Mouse (Mus musculus) left cerebral cortex, adult 8-10 months (tissue): ENCODE results near the gene Opn4. TPM values are rescaled to one million over a fixed set of nuclear protein-coding genes. Genes with fewer than 3 reads are reported as not detected.

Source experiments
- DNase-seq, 2 experiments: peaks; one replicate each; pipeline ENCODE4 v3.0.0; 2022; ENCODE audit warnings: low spot score in 2 of 2
- total RNA-seq, 4 experiments: library from RNA; stranded (reverse); gene quantifications; 2 replicates each; pipeline ENCODE4 v1.2.4; 2022

The Opn4 gene
- total RNA-seq, 4 experiments from 2014 or later: not detected

DNA sequence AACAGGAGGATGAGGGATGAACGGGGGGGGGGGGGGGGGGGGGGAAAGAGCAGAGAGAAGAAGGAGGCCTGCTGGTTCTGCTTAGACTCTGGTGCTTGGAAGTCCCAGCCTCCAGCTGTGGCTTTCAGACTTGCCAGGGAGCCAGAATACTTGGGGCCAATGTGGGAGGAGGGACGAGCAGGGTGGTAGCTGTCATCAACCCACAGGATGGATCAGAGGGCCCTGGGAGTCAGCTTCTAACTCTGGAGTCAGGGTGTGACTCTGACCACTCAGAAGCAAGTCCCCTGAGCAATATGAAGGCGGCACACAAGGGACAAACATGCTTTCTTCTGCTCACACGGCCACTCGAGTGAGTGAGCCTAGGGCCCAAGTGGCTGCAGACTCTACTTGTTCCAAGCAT is 35.3 kb downstream of the Opn4 start:
- DNase-seq: no peak

GRCm38 (mm10) chr14:34562393-34562792 is 37.5 kb downstream of the Opn4 start:
- no peak for DNase-seq

GRCm38 (mm10) chr14:34561647-34562046 is 38.3 kb downstream of the Opn4 start:
- DNase-seq: no peak

- no peak for DNase-seq
Observed at GRCm38 (mm10) chr14:34558947-34559346, 41.0 kb downstream of the Opn4 start.

GRCm38 (mm10) chr14:34555211-34555610 is 44.7 kb downstream of the Opn4 start:
- no peak for DNase-seq

DNA sequence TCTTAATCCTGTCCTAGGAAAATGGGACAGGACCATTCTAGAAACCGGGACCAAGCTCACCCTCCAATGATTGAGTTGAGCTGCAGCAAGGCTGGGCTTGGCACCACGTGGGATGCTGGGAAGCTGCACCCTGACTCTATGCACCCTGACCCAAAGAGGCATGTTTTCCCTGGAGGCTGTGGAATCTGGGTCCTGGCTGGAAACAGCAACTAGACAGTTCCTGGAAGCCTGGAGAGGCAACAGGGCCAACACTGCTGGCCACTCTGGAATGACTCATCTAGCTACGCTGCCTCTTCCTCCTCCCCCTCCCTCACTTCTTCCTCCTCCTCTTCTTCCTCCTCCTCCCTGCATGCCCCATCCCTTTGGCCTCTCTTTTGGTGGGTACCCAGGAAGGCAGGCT is 45.9 kb downstream of the Opn4 start:
- DNase-seq: no peak

GRCm38 (mm10) chr14:34553470-34553869 is 46.5 kb downstream of the Opn4 start:
- DNase-seq: no peak

DNA sequence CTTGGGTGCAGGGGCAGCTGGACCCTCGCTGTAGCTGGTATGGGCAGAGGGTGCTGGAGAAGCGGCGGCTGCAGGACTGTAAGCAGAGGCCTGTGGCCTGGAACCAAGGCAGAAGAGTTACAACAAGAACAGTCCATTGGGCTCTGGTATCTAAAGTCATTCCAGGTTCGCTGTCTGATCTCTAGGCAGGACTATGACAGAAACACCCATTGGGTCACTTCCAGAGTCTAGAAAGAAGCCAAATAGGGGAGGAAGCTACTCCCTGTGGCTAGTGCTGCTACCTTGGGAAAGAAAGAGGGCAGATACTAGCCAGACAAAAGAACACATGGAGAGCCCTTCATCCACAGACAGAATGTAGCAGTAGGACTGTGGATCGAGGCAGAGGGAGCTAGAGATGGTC is 47.7 kb downstream of the Opn4 start:
- no peak for DNase-seq

DNA sequence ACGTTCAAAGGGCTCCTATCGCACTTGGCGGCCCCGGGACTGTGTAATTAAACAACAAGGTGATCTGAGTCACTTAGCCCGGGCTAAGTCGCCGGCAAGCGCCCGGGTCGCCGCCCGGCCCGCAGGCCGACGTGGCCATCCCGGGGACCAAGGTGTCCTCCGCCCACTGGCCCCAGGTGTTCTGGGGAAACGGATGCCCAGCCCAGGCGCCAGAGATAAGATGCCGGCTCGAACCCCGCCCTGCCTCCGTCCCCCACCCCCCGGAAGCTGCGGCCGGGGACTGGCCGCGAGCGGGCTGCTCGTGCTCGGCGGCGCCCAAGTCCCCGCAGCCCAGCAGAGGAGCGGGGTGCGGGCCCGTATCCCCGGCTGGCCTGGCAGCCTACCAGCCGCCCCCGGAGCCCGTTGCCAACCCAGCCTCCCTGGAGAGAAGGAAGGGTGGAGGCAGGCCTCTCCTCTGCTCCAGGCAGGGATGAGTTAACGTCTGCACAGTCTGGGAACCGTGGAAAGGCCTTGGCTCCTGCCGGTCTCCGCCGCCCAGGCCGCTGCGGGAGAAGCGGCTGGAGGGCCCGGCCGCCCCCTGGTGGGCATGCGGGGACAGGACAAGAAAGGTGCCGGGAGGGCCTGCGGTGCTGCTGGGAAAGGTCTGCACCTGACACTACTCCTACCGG is 50.8 kb downstream of the Opn4 start:
- DNase-seq: peak; percentile 65 to 77

DNA sequence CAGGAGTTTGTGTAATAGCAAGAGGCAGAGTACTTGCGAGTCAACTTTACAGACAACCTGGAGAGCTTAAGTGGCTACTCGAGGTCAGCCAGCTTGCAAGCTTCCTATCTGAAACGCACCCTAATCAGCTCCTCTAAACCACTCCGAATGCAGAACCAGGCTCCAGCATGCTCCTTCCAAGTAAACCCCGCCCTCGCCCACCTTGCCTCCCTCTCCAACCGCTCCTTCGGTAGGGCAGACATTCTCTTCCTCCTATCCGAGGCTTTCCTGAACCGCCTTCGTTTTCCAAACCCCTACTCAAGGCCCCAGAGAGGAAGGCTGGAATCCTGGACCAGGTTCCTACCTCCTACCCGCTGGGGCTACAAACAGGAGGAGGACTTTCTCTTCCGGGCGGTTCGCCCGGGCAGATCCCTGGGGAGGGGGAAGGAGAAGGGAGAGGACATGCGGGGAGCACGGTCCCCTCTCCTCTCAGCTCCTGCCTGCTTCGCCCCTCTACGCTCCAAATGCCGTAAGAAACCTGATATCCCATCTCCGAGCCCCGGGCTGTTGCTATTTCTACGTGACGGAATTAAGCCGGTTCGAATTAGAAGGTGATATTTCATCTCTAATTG is 51.4 kb downstream of the Opn4 start:
- peak; percentile 57 for DNase-seq

DNA sequence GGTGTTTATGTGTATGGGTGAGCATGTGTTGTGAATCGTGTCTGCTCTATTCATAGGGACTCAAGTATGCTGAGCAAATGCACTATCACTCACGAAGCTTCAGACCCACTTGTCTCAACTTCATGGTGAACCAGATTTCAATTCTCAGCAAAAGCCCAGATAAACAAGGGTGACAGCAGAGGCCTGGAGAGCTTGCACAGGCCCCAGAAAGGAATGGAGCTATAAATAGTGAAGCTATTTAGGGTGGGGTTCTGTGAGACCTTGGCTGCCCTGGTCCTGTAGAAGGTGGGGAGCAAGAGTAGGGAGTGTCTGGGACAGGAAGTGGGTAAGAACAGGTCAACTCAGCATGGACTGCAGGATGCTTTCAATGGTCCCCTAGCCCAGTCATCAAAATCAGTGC is 55.4 kb downstream of the Opn4 start:
- no peak for DNase-seq

DNA sequence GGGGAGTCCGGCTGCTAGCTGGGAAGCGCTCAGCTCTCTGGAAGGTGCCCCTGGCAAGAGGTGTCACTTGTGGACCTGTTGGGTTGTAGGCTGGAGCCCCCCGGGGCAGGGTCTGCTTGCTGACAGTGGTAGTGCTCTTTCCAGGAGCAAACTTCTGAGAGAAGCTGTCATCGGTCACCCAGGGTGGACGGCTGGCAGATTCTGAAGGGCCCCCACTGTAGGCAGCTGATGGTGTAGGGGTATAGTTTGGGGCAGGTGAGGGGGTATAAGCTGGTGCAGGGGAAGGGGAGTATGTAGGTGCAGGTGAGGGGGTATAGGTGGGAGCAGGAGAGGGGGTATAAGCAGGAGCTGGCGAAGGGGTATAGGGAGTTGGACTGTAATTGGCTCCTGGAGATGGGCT is 55.9 kb downstream of the Opn4 start:
- DNase-seq: no peak

GRCm38 (mm10) chr14:34543596-34543995 is 56.3 kb downstream of the Opn4 start:
- DNase-seq: no peak

- DNase-seq: no peak
Observed at GRCm38 (mm10) chr14:34541896-34542295, 58.0 kb downstream of the Opn4 start.

- DNase-seq: no peak
Observed at GRCm38 (mm10) chr14:34540685-34541162, 59.2 kb downstream of the Opn4 start.

Other genes with a start within 250 kb of the Opn4 start
- gene Fam25c, start 244.7 kb downstream of the Opn4 start, total RNA-seq: 1 to 10 TPM in 1 of 4 experiments, not detected in 3; 1.3 TPM
- 1 to 10 TPM; 5.4 to 7.2 (median 6.0) TPM for gene Sncg, start 225.4 kb downstream of the Opn4 start, total RNA-seq
- gene Mmrn2, start 224.7 kb downstream of the Opn4 start, total RNA-seq: 1 to 10 TPM; 4.9 to 7.3 (median 5.8) TPM
- gene Bmpr1a, start 96.8 kb downstream of the Opn4 start, total RNA-seq: 10 to 100 TPM; 35.7 to 41.7 (median 40.4) TPM
- not detected for gene 9230112D13Rik, start 77.3 kb downstream of the Opn4 start, total RNA-seq
- gene Ldb3, start 11.5 kb downstream of the Opn4 start, total RNA-seq: 1 to 10 TPM; 4.8 to 5.4 (median 5.2) TPM
- 10 to 100 TPM; 45.1 to 50.1 (median 48.2) TPM for gene Wapl, start 73.8 kb upstream of the Opn4 start, total RNA-seq
- 10 to 100 TPM; 50.4 to 57.7 (median 53.6) TPM for gene Grid1, start 220.0 kb upstream of the Opn4 start, total RNA-seq